Mouse (Mus musculus): Measurements from ENCODE around the gene Dock9. TPM values are rescaled to one million over a fixed set of nuclear protein-coding genes. Genes with fewer than 3 reads are reported as not detected.

Gene Dock9
- polyA plus RNA-seq, 1 experiment from 2014 or later = 13.7 TPM

- ATAC-seq (no peak), DNase-seq (ENCODE audit: low read depth, low spot score) (no peak)
- no peak for TF ChIP-seq CTCF (IDR thresholded peaks at IDR 0.05)
- ChIA-PET POLR2A (no interaction called here), CTCF (no interaction called here)
- in situ Hi-C loops (cut with MboI; ENCODE audit: low pct_unique_long_range_greater_than_20kb) = no loop called here
- H3K27me3 ChIP-seq = no peaks in the 10 kb centered on the region
Measured at GRCm38 (mm10) chr14:121556401-121557315, 241.0 kb downstream of the Dock9 start.

- in situ Hi-C loops (cut with MboI; ENCODE audit: low pct_unique_long_range_greater_than_20kb) = no loop called here
- ChIA-PET CTCF (no interaction called here), POLR2A (no interaction called here)
- no peak for TF ChIP-seq CTCF (IDR thresholded peaks at IDR 0.05)
- ATAC-seq (no peak), DNase-seq (ENCODE audit: low read depth, low spot score) (no peak)
- no peaks in the 10 kb centered on the region for H3K27me3 ChIP-seq
Measured at GRCm38 (mm10) chr14:121553785-121554184, 243.9 kb downstream of the Dock9 start.

DNA sequence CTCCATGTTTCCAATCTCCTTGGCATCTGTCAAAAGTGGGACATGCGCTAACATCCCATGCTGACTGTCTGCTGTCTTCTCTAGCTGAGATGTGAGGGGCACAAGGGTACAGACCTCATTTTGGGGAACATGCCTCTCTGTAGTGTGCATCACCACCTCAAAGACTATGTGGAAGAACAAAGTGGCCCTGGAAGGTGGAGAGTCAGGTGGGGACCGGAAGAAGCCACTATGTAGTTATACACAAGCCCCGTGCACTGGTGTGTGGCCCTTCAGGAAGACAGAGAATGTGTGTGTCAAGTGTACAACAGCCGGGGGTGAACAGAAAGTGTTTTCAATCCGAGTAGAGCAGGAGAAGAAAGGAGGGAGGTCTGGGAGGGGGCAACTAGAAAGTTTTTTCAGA is 245.1 kb downstream of the Dock9 start:
- no peak for TF ChIP-seq CTCF (IDR thresholded peaks at IDR 0.05)
- no peaks in the 10 kb centered on the region for H3K27me3 ChIP-seq
- ChIA-PET CTCF (no interaction called here), POLR2A (no interaction called here)
- no peak for DNase-seq (ENCODE audit: low read depth, low spot score)
- in situ Hi-C loops (cut with MboI; ENCODE audit: low pct_unique_long_range_greater_than_20kb) = no loop called here
- no peak for ATAC-seq

DNA sequence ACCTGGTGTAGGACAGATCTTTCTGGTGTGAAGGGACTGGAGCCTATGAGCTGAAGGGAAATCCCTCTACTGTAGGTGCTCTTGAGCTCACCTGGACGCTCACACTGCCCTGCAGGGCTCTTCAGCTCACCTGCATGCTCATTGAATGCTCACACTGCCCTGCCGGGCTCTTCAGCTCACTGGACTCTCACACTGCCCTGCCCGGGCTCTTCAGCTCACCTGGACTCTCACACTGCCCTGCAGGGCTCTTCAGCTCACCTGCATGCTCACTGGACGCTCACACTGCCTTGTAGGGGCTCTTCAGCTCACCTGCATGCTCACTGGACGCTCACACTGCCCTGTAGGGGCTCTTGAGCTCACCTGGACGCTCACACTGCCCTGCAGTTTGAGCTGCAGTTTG is 247.8 kb downstream of the Dock9 start:
- no peaks in the 10 kb centered on the region for H3K27me3 ChIP-seq
- ChIA-PET POLR2A (no interaction called here), CTCF (interaction anchor here (0.7 to 0.8 kb wide), 2 partner anchors 28 to 72 kb away, joined by 3 read pairs; no protein-coding TSS in a partner anchor)
- TF ChIP-seq CTCF (IDR thresholded peaks at IDR 0.05) = no peak
- in situ Hi-C loops (cut with MboI; ENCODE audit: low pct_unique_long_range_greater_than_20kb) = no loop called here
- ATAC-seq (no peak), DNase-seq (ENCODE audit: low read depth, low spot score) (no peak)

DNA sequence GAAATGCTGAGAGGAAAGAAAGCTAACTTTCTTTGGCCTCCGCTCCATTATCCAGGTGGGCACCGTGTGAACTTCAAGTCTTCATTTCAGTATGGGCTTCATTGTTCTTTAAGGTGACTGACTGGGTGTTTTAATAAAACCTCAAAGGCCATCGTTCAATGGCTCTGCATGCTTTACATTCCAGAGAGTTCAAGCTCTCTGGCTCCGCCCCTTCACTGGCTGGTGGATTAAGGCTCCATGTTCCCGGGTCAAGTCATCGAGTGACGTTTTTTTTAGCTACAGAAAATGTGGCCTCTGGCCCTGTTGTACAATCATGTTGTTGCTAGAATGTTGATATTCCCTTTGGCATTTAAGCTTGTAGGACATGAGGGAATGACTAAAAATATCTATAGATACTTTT is 249.9 kb downstream of the Dock9 start:
- POLR2A ChIA-PET = no interaction called here
- ATAC-seq = no peak
- no peak for DNase-seq (ENCODE audit: low read depth, low spot score)
- in situ Hi-C loops (cut with MboI; ENCODE audit: low pct_unique_long_range_greater_than_20kb) = no loop called here
- TF ChIP-seq CTCF (IDR thresholded peaks at IDR 0.05) = no peak
- H3K27me3 ChIP-seq = no peaks in the 10 kb centered on the region
- CTCF ChIA-PET = no interaction called here

DNA sequence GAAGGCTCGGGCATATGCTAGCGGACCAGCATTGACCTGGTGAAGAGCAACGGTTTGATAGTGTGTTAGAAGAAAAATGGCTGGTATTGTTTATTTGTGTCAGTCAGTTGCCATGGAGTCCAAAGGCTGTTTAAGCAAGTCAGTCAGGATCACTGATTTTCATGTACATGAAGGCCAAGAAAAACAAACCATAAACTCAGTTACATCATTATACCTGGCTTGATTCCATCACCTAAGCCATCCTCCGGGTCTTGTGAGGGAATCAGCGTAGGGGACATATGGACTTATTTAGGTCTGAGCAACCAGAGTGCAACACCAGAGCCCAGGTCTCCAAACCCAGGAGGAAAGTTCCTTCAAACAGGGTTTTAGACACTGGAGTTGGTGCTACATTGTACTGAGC is 251.0 kb downstream of the Dock9 start:
- ChIA-PET POLR2A (no interaction called here), CTCF (no interaction called here)
- no peak for TF ChIP-seq CTCF (IDR thresholded peaks at IDR 0.05)
- H3K27me3 ChIP-seq = no peaks in the 10 kb centered on the region
- peak; percentile 31 for ATAC-seq
- DNase-seq (ENCODE audit: low read depth, low spot score) = no peak
- in situ Hi-C loops (cut with MboI; ENCODE audit: low pct_unique_long_range_greater_than_20kb) = no loop called here

- TF ChIP-seq CTCF (IDR thresholded peaks at IDR 0.05) = no peak
- DNase-seq (ENCODE audit: low read depth, low spot score) (no peak), ATAC-seq (no peak)
- no peaks in the 10 kb centered on the region for H3K27me3 ChIP-seq
- ChIA-PET POLR2A (interaction anchor here (0.8 kb wide), 1 partner anchor 233 kb away, joined by 5 read pairs; no protein-coding TSS in a partner anchor), CTCF (no interaction called here)
- in situ Hi-C loops (cut with MboI; ENCODE audit: low pct_unique_long_range_greater_than_20kb) = no loop called here
Measured at GRCm38 (mm10) chr14:121545551-121546331, 251.9 kb downstream of the Dock9 start.

DNA sequence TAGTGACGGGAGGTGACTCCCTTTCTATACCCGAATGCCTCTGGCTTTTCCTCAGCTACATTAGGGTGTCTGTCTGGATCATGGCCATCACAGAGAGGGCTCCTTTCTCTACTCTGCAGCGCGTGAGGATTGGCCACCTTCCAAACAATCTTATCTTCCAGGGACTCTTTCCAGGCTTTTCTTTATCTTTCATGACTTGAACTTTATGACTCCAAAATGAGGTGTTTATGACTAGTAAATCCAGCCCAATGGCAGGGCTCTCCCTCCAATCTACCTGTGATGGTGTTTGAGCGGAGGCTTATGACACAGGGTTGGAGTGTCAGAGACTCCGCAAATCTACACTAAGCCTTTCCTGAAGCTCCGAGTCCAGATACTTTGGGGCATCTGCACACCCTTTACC is 256.4 kb downstream of the Dock9 start:
- ATAC-seq (no peak), DNase-seq (ENCODE audit: low read depth, low spot score) (no peak)
- no peak for TF ChIP-seq CTCF (IDR thresholded peaks at IDR 0.05)
- ChIA-PET CTCF (no interaction called here), POLR2A (no interaction called here)
- in situ Hi-C loops (cut with MboI; ENCODE audit: low pct_unique_long_range_greater_than_20kb) = no loop called here
- no peaks in the 10 kb centered on the region for H3K27me3 ChIP-seq

GRCm38 (mm10) chr14:121534501-121534900 is 263.1 kb downstream of the Dock9 start:
- H3K27me3 ChIP-seq = no peaks in the 10 kb centered on the region
- no peak for DNase-seq (ENCODE audit: low read depth, low spot score)
- no peak for ATAC-seq
- TF ChIP-seq CTCF (IDR thresholded peaks at IDR 0.05) = no peak
- ChIA-PET CTCF (no interaction called here), POLR2A (no interaction called here)
- in situ Hi-C loops (cut with MboI; ENCODE audit: low pct_unique_long_range_greater_than_20kb) = no loop called here

DNA sequence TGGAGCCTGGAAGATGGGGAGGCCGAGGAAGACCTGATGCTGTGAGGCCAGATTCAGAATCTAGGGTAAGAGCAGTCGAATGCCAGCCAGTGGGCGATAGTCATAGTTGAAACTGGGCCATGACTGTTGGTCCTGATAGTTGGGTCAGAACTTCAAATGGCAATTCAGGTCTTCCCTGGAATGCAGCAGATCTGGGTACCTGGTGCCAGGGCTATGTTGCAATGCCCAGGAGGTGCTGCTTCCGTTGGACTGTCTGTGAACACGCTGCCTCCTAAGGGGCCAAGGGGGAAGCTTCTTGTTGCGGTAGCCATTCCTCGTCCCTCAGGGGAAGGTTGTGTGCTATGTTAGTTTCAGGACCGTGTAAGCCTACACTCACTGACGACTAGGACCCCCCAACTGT is 266.8 kb downstream of the Dock9 start:
- no peaks in the 10 kb centered on the region for H3K27me3 ChIP-seq
- in situ Hi-C loops (cut with MboI; ENCODE audit: low pct_unique_long_range_greater_than_20kb) = no loop called here
- POLR2A ChIA-PET = no interaction called here
- DNase-seq (ENCODE audit: low read depth, low spot score) (no peak), ATAC-seq (no peak)
- no peak for TF ChIP-seq CTCF (IDR thresholded peaks at IDR 0.05)
- CTCF ChIA-PET = no interaction called here

DNA sequence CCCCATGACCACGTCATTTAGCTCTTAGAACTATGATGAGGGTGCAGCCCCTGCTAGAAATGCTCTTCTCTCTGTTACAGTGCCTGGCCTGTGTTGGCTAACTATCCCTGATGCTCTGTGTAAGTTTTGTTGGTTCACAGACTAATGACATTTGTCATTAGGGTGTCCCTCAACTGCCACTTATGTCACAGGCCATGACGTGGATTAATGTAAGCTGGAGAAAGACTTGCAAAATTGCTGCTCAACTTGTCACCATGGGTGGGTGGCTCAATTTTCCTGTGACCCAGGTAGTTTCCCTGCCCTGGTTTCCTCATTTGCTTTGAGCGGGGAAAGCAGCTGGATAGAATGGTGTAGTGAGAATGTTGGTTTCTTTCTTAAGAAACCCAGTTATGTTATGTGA is 269.8 kb downstream of the Dock9 start:
- H3K27me3 ChIP-seq = no peaks in the 10 kb centered on the region
- in situ Hi-C loops (cut with MboI; ENCODE audit: low pct_unique_long_range_greater_than_20kb) = no loop called here
- ATAC-seq = no peak
- ChIA-PET CTCF (no interaction called here), POLR2A (no interaction called here)
- no peak for DNase-seq (ENCODE audit: low read depth, low spot score)
- TF ChIP-seq CTCF (IDR thresholded peaks at IDR 0.05) = no peak
